Mouse (Mus musculus) retina, adult 2 months (tissue): ENCODE measurements around the gene Inpp5a.
A peak's percentile ranks its signal among the peaks of the same experiment; 100 is the strongest.

Experiments
- DNase-seq: peaks from one replicate; pipeline ENCODE4 v3.0.0-alpha.2; 2012; ENCODE audit warnings: low read depth, low spot score

Inpp5a gene

GRCm38 (mm10) chr7:139576064-139576686 lies 187.3 kb downstream of the Inpp5a start:
- no peak for DNase-seq

DNA sequence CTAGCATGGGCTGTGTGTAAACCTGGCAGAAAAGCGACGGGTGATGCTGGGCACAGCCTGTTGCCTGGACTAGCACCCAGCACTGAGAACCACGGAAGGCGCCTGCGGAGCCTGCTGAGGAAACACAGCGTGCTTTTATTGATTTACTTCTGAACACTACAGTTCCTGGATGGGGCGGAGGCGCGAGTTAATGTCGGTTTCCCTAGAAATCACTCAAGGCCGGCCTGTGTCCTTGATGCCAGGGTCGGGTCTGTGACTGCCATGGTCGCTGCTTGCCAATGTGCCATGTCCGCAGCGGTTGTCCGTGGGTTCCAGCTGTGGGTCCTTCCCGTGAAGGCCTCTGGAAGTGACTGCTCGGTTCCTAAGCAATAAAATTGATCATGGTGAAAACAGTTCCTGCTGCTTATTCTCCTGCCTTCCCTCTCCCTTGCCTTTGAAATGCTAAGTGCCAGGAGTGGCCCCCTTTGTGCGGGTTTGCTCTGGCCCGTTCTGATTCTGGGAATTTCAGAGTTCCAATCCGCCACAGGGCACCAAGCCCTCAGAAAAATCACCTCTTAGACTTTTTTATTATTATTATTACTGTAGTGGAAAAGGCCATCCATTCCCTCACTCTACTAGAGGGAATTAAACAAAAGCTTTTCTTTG lies 190.5 kb downstream of the Inpp5a start:
- no peak for DNase-seq

DNA sequence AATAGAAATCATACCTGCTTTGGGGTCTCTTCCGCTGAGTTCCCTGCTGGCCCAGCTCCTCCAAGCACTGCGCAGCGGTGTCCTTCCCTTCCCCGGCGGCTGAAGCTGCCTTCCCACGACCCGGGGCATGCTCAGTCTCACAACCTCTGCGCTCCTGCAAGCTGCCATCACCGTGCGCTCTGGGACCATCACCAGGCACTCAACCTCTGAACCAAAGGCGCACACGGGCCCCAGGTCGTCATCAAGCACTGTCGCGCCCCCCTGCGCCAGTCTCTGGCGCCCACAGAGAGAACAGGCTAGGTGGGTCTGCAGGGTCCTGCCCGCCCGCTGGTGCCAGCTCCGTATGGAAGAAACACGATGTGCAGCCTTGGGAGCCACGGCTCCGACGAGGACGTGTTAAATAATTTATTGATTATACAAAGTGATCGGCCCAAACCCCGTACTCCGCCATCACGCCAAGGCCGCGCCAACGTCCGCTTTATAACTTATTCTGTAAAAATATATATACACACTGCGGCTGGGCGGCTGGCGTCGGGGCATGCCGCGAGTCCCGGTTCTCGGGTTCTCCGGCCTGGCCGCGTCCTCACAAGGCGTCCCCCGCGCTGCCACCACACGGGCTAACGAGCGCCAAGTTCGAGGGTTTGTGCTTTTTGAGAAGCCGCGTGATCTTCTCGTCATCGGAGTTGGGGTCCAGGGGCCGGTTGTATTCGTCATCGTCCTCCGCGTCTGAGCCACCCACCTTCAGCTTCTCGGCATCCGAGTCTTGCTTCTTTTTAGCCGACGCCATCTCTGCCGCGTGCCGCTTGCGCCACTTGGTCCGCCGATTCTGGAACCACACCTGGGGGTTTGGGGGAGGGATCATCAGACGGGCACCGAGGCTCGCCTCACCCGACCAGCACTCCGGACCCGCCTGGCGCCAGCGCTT lies 192.2 kb downstream of the Inpp5a start:
- DNase-seq: no peak

DNA sequence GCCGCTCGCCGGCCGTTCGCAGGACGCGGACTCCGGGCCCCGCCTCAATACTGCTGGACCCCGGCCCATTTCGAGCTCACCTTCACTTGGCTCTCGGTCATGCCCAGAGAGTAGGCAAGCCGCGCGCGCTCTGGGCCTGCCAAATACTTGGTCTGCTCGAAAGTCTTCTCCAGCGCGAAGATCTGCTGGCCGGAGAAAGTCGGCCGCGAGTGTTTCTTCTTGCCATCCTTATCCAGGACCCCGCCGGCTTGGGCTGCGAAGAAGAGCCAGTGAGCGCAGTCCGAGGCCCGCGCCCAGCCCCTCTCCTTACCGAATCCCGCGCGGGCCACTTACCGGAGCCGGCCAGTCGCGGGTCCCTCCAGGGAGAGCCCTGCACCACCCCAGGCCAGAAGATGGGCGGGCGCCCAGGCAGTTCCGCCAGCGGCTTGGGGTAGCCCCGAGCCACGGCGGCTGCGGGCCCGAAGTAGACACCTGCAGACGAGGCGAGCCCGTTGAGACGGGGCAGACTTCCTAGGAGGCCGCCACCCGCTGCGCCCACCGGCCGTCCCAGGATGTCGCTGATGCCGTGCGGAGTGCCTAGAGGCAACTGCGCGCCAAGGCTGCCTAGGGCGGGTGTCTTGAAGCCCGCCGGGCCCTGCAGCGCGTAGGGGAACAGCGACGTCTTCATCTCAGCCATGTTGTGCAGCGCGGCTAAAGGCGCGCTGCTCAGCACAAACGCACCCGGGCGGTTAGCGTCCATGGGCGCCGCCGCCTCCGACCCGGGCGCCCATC lies 193.1 kb downstream of the Inpp5a start:
- DNase-seq: no peak

DNA sequence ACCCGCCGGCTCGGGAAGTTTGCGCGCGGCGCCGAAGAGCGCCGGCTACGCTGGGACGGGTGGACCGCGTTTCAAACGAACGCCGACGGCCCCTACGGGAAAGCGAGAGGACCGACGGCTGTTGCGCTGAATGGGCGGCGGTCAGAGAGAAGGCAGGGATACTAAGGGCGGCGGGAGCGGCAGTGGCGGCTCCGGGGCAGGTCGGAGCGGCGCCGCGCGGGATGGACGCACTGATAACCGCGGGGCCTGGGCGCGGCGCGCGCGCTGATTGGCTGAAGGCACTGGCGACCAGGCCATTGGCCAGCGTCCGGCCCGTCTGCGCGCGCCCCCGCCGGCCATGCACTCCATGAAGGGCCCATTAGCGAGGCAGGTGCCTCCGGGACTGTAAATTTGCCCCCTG lies 193.7 kb downstream of the Inpp5a start, which contains the start of gene Nkx6-2:
Gene Nkx6-2, minus strand, starts transcription at position 203 of the 400 bp plus-strand sequence.
- DNase-seq: no peak

- DNase-seq: no peak
These were observed 194.3 kb downstream of the Inpp5a start for GRCm38 (mm10) chr7:139583094-139583737.

GRCm38 (mm10) chr7:139584221-139585175 lies 195.6 kb downstream of the Inpp5a start:
- no peak for DNase-seq

- DNase-seq: no peak
These were observed 196.4 kb downstream of the Inpp5a start for GRCm38 (mm10) chr7:139585183-139585821.

GRCm38 (mm10) chr7:139587919-139588318 lies 199.0 kb downstream of the Inpp5a start:
- DNase-seq: no peak

DNA sequence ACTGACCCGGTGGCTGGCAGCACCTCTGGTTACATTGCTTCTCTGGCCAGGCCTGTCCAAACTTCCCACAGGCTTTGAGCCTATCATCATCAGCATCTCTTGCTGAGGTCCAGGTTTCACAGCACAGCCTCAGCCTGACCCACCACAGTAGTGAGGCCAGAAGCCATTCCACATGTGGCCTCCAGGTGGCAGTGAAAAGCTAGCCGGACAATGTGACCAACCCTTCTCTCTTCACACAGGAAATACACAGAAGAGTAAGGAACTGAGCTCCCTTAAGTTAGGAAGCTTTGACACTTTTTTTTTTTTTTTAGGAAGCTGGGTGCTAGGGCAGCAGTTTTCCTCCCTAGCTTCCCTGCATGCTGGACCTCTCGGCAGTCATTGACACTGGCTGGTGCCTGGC lies 201.4 kb downstream of the Inpp5a start:
- DNase-seq: no peak

DNA sequence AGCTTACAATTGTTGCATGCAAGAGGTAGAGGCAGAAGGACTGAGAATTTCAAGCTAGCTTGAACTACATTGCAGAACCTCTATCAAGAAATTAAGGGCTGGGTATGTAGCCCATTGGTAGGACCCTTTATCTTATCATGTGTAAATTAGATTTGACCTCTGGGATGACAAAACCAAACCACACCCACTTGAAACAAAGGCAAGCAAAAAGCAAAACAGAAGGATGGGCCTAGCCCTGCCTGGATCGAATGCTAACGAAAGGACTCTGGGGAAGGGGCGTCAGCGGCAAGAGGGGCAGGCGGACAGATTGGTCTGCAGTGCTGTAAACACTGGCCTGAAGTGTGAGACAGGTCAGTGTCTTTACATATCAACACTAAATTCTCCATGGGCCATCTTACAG lies 202.4 kb downstream of the Inpp5a start:
- DNase-seq: no peak

GRCm38 (mm10) chr7:139595311-139595710 lies 206.4 kb downstream of the Inpp5a start:
- DNase-seq: no peak

DNA sequence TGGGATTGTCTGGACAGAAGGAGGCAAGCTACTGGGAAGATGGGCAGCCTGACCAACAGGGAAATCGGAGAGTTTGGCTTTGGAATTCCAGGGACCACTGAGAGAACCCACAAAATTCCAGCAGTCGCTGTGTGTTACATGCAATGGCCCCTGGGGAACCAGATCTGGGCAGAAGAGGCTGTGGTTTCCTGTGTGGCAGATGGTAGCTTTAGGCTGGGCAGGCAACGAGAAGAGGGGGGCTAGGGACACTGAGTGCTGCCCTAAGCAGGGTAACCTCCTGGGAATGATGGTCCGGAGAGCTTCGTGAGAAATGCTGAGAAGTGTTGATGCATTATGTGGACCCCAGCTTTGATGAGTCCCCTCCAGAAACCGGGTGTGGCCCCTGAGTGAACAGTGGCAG lies 207.0 kb downstream of the Inpp5a start:
- no peak for DNase-seq

DNA sequence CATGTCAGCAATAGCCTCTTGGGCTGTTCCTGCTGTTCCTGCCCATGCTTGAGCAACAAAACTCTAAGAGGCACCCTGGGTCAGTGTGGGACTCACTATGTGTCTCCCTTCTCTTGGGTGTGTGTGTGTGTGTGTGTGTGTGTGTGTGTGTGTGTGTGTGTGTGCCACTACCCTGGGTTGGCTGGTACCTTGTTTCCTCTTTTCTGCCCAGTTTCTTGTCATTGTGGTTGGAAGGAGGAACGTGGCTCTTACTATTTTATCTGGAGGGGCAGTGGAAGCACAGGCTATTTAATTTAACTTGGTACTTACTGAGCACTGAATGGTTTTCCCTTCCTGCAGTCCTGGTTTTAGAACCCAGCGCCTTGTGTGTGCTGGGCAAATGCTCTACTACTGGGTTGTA lies 221.4 kb downstream of the Inpp5a start:
- no peak for DNase-seq

- peak; percentile 57 for DNase-seq
These were observed 227.2 kb downstream of the Inpp5a start for GRCm38 (mm10) chr7:139615767-139616766.

- no peak for DNase-seq
These were observed 233.7 kb downstream of the Inpp5a start for GRCm38 (mm10) chr7:139622568-139622967.

DNA sequence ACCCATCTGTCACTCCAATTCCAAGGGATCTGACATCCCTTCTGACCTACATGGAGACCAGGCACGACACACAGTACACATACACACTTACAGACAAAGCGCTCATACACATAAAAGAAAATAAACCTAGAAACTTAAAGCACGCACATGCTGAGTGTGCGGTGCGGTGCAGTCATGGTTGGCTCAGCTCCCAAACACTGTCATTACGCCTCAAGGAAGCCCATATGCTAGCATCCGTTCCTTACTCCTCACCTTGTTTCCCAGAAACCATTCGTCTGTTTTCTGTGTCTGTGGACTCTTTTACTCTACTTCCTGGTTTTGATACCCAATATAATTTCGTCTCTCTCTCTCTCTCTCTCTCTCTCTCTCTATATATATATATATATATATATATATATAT lies 236.2 kb downstream of the Inpp5a start:
- no peak for DNase-seq
